Comparison of ENCODE assay signal across 11 mouse cellular contexts in genomic region chr4:32297071-32297671, GRCm38 (mm10). TPM values are rescaled to one million over a fixed set of nuclear protein-coding genes. Genes with fewer than 3 reads are reported as not detected.
DNase-seq lines count a peak whose midpoint lies in the region; ATAC-seq and TF ChIP-seq lines count a peak whose summit lies in the region.
"Had no signal": no experiment of that assay in that cellular context is flagged by ENCODE, and none has a peak within 500 bp of the region (broad histone marks: within the 10 kb centered on the region; RNA-seq: fewer than 3 reads in every experiment).

No protein-coding gene starts in this region.

- no peak overlapping the region for H3K4me3 ChIP-seq in layer of hippocampus, adult 2 months
- H3K4me3 ChIP-seq in embryonic facial prominence, embryonic 15.5 days (replicated peaks), result no peak overlapping the region
- H3K4me3 ChIP-seq in heart, embryonic 16.5 days (ENCODE audit: low read length), result no peak overlapping the region
- no peak overlapping the region for H3K4me3 ChIP-seq in midbrain, embryonic 12.5 days
- no peak overlapping the region for H3K4me3 ChIP-seq in cerebellum, adult 2 months (replicated peaks; ENCODE audit: insufficient read depth, low read depth, low read length)

- H3K9ac ChIP-seq in embryonic facial prominence, embryonic 15.5 days, result no peak overlapping the region
- no peak overlapping the region for H3K9ac ChIP-seq in heart, embryonic 16.5 days (ENCODE audit: low read length)
- H3K9ac ChIP-seq in midbrain, embryonic 12.5 days (replicated peaks), result no peak overlapping the region

- H3K27ac ChIP-seq in layer of hippocampus, adult 2 months, result 0 out of 2 replicates have a peak overlapping the region, but pooled peaks have one; percentile 8
- H3K27ac ChIP-seq in embryonic facial prominence, embryonic 15.5 days (replicated peaks), result peak overlapping the region; percentile 39; the same call in 1 of the 2 replicates
- H3K27ac ChIP-seq in heart, embryonic 16.5 days (ENCODE audit: low read length), result peak overlapping the region; percentile 32; the same call in 1 of the 2 replicates
- H3K27ac ChIP-seq in midbrain, embryonic 12.5 days (replicated peaks), result peak overlapping the region; percentile 43
- no peak overlapping the region for H3K27ac ChIP-seq in cerebellum, adult 2 months (ENCODE audit: insufficient read depth, low read length)

- no peak for TF ChIP-seq POLR2A in cerebellum, adult 2 months (IDR thresholded peaks at IDR 0.05; ENCODE audit: borderline replicate concordance, insufficient read depth, low read length)

- H3K36me3 ChIP-seq in embryonic facial prominence, embryonic 15.5 days, result no peaks in the 10 kb centered on the region
- no peaks in the 10 kb centered on the region for H3K36me3 ChIP-seq in heart, embryonic 16.5 days (ENCODE audit: control insufficient read depth, insufficient read depth)
- no peaks in the 10 kb centered on the region for H3K36me3 ChIP-seq in midbrain, embryonic 12.5 days

- H3K4me1 ChIP-seq in embryonic facial prominence, embryonic 15.5 days, result peaks cover 24% of the 10 kb centered on the region
- H3K4me1 ChIP-seq in heart, embryonic 16.5 days (ENCODE audit: control insufficient read depth, insufficient read depth, low read length), result peaks cover 23% of the 10 kb centered on the region
- peaks cover 29% of the 10 kb centered on the region for H3K4me1 ChIP-seq in midbrain, embryonic 12.5 days
- peaks cover 9% of the 10 kb centered on the region; the same call in 1 of the 2 replicates for H3K4me1 ChIP-seq in cerebellum, adult 2 months (ENCODE audit: control insufficient read depth, insufficient read depth, low read length)

- no peaks in the 10 kb centered on the region for H3K9me3 ChIP-seq in embryonic facial prominence, embryonic 15.5 days (replicated peaks)
- no peaks in the 10 kb centered on the region for H3K9me3 ChIP-seq in heart, embryonic 16.5 days (replicated peaks; ENCODE audit: control insufficient read depth, low read length)
- no peaks in the 10 kb centered on the region for H3K9me3 ChIP-seq in midbrain, embryonic 12.5 days

- DNase-seq in layer of hippocampus, adult 2 months (ENCODE audit: low spot score in 2 of 2), result no peak
- no peak for DNase-seq in layer of hippocampus, postnatal 36 days
- DNase-seq in adrenal gland, adult 18-20 months (ENCODE audit: low spot score in 2 of 2), result no peak
- no peak for DNase-seq in kidney, postnatal 25 days
- DNase-seq in cerebellum, adult 2 months, result no peak
- DNase-seq: cerebellum, postnatal 10 days; gastrocnemius, postnatal 25 days had no signal

- no peaks in the 10 kb centered on the region for H3K27me3 ChIP-seq in embryonic facial prominence, embryonic 15.5 days
- no peaks in the 10 kb centered on the region for H3K27me3 ChIP-seq in heart, embryonic 16.5 days (ENCODE audit: control insufficient read depth, insufficient read depth, low read length)
- H3K27me3 ChIP-seq in midbrain, embryonic 12.5 days, result no peaks in the 10 kb centered on the region
- no peaks in the 10 kb centered on the region for H3K27me3 ChIP-seq in cerebellum, adult 2 months (ENCODE audit: control insufficient read depth, insufficient read depth, low read length)

- ATAC-seq in embryonic facial prominence, embryonic 15.5 days (ENCODE audit: insufficient number of reproducible peaks, low FRiP score, low TSS enrichment, low read depth), result no peak
- ATAC-seq in heart, embryonic 16.5 days (replicated peaks; ENCODE audit: extremely low read depth, insufficient read depth, low FRiP score), result 0 out of 2 replicates have a peak, but pooled peaks have one; percentile 49
- ATAC-seq in midbrain, embryonic 12.5 days (ENCODE audit: low FRiP score, low read depth), result peak; percentile 71; the same call in 1 of the 2 replicates
- ATAC-seq: lung, postnatal 0 days had no signal

- WGBS in embryonic facial prominence, embryonic 15.5 days, result 21% methylated on average over 6 of the region's 6 CpGs
- WGBS in heart, embryonic 16.5 days, result 38% methylated on average over 6 of the region's 6 CpGs
- 7% methylated on average over 6 of the region's 6 CpGs for WGBS in midbrain, embryonic 12.5 days
- WGBS in cerebellum, adult 2 months, result 72% methylated on average over 6 of the region's 6 CpGs

- H3K4me2 ChIP-seq in embryonic facial prominence, embryonic 15.5 days (replicated peaks), result no peak overlapping the region
- no peak overlapping the region for H3K4me2 ChIP-seq in heart, embryonic 16.5 days (ENCODE audit: low read depth, low read length)
- no peak overlapping the region for H3K4me2 ChIP-seq in midbrain, embryonic 12.5 days (replicated peaks)

- TF ChIP-seq CTCF in layer of hippocampus, adult 2 months (conservative IDR thresholded peaks at IDR 0.05), result no peak
- no peak for TF ChIP-seq CTCF in cerebellum, adult 2 months (IDR thresholded peaks at IDR 0.05; ENCODE audit: borderline replicate concordance, insufficient read depth, low read depth, low read length)

RNA-seq across cellular contexts. Expression of gene Bach2, which starts 58.6 kb away (rescaled TPM):
- total RNA-seq in layer of hippocampus, adult 2 months (2021), result 10 to 100 TPM; 11.1 to 15.6 TPM
- total RNA-seq in layer of hippocampus, postnatal 36 days (2021), result 10 to 100 TPM; 13.7 to 14.0 TPM
- polyA plus RNA-seq in embryonic facial prominence, embryonic 15.5 days (2015; fragmentation: Nextera tagmentation; extraction: Ambion mirVana), result 7.2 and 7.9 TPM in 2 replicates
- polyA plus RNA-seq in heart, embryonic 16.5 days (2015; fragmentation: Nextera tagmentation; extraction: Ambion mirVana), result 4.8 and 5.0 TPM in 2 replicates
- polyA plus RNA-seq in midbrain, embryonic 12.5 days (2016; fragmentation: Nextera tagmentation; extraction: Ambion mirVana), result 17.8 and 18.8 TPM in 2 replicates
- total RNA-seq in adrenal gland, adult 18-20 months (2021), result 1 to 10 TPM; 1.9 to 2.8 TPM
- polyA plus RNA-seq in cerebellum, adult 2 months (2012; rRNA removed), result 4.6 and 4.7 TPM in 2 replicates
